Mouse (Mus musculus): ENCODE measurements around the gene Pgm5.
A peak's percentile ranks its signal among the peaks of the same experiment; 100 is the strongest.

Gene Pgm5

GRCm38 (mm10) chr19:24662346-24662745 lies 199.3 kb downstream of the Pgm5 start:
- no peak for DNase-seq (ENCODE audit: low read depth, low spot score)

- no peak for DNase-seq (ENCODE audit: low read depth, low spot score)
These were observed 204.7 kb downstream of the Pgm5 start for GRCm38 (mm10) chr19:24656981-24657380.

- DNase-seq (ENCODE audit: low read depth, low spot score) = no peak
These were observed 208.3 kb downstream of the Pgm5 start for GRCm38 (mm10) chr19:24653230-24653799.

- DNase-seq (ENCODE audit: low read depth, low spot score) = no peak
These were observed 209.2 kb downstream of the Pgm5 start for GRCm38 (mm10) chr19:24652342-24653019.

- no peak for DNase-seq (ENCODE audit: low read depth, low spot score)
These were observed 210.1 kb downstream of the Pgm5 start for GRCm38 (mm10) chr19:24651595-24651994.

GRCm38 (mm10) chr19:24650428-24650827 lies 211.2 kb downstream of the Pgm5 start:
- no peak for DNase-seq (ENCODE audit: low read depth, low spot score)

GRCm38 (mm10) chr19:24648016-24648415 lies 213.6 kb downstream of the Pgm5 start:
- no peak for DNase-seq (ENCODE audit: low read depth, low spot score)

- DNase-seq (ENCODE audit: low read depth, low spot score) = no peak
These were observed 215.4 kb downstream of the Pgm5 start for GRCm38 (mm10) chr19:24646162-24646829.

- DNase-seq (ENCODE audit: low read depth, low spot score) = no peak
These were observed 216.7 kb downstream of the Pgm5 start for GRCm38 (mm10) chr19:24644971-24645370.

- DNase-seq (ENCODE audit: low read depth, low spot score) = no peak
These were observed 220.7 kb downstream of the Pgm5 start for GRCm38 (mm10) chr19:24640982-24641381.

- no peak for DNase-seq (ENCODE audit: low read depth, low spot score)
These were observed 223.7 kb downstream of the Pgm5 start for GRCm38 (mm10) chr19:24637988-24638387.

- DNase-seq (ENCODE audit: low read depth, low spot score) = no peak
These were observed 225.0 kb downstream of the Pgm5 start for GRCm38 (mm10) chr19:24636616-24637015.

GRCm38 (mm10) chr19:24634602-24635001 lies 227.1 kb downstream of the Pgm5 start:
- peak; percentile 53 for DNase-seq (ENCODE audit: low read depth, low spot score)

All from retina, postnatal 7 days (tissue).